In genomic region chr11:68036133-68036959, GRCm38 (mm10) we compare ENCODE assay signal across 14 mouse cellular contexts.
A peak's percentile ranks its signal among the peaks of the same experiment; 100 is the strongest.
DNase-seq lines count a peak whose midpoint lies in the region; ATAC-seq lines count a peak whose summit lies in the region.
"Had no signal": no experiment of that assay in that cellular context is flagged by ENCODE, and none has a peak within 500 bp of the region (broad histone marks: within the 10 kb centered on the region; RNA-seq: fewer than 3 reads in every experiment).

No protein-coding gene starts in this region.

- H3K9ac ChIP-seq in neural tube, embryonic 13.5 days = no peak overlapping the region
- no peak overlapping the region for H3K9ac ChIP-seq in neural tube, embryonic 15.5 days (replicated peaks)
- H3K9ac ChIP-seq: liver, embryonic 14.5 days had no signal

- peaks cover 6% of the 10 kb centered on the region for H3K27me3 ChIP-seq in neural tube, embryonic 13.5 days
- no peaks in the 10 kb centered on the region for H3K27me3 ChIP-seq in neural tube, embryonic 15.5 days (replicated peaks)
- H3K27me3 ChIP-seq: CH12.LX had no signal

- no peak overlapping the region for H3K4me3 ChIP-seq in neural tube, embryonic 13.5 days
- no peak overlapping the region for H3K4me3 ChIP-seq in neural tube, embryonic 15.5 days (replicated peaks)
- H3K4me3 ChIP-seq: left cerebral cortex, adult 2 months had no signal

- H3K4me1 ChIP-seq in neural tube, embryonic 13.5 days (replicated peaks) = peaks cover 13% of the 10 kb centered on the region
- H3K4me1 ChIP-seq in neural tube, embryonic 15.5 days = peaks cover 12% of the 10 kb centered on the region; the same call in 1 of the 2 replicates

- no peak overlapping the region for H3K4me2 ChIP-seq in neural tube, embryonic 13.5 days
- H3K4me2 ChIP-seq in neural tube, embryonic 15.5 days = no peak overlapping the region

- intact Hi-C loops in left cerebral cortex, postnatal 4 days (cut with DNase I) = no loop called here
- intact Hi-C loops in left cerebral cortex, postnatal 10 days (cut with DNase I) = no loop called here

- H3K27ac ChIP-seq in neural tube, embryonic 13.5 days (replicated peaks) = 0 out of 2 replicates have a peak overlapping the region, but pooled peaks have one; percentile 14
- no peak overlapping the region for H3K27ac ChIP-seq in neural tube, embryonic 15.5 days (replicated peaks)
- H3K27ac ChIP-seq: left cerebral cortex, adult 2 months; liver, embryonic 14.5 days had no signal

- no peaks in the 10 kb centered on the region for H3K36me3 ChIP-seq in neural tube, embryonic 13.5 days
- no peaks in the 10 kb centered on the region for H3K36me3 ChIP-seq in neural tube, embryonic 15.5 days

- ATAC-seq in neural tube, embryonic 13.5 days (ENCODE audit: low read depth) = no peak
- no peak for ATAC-seq in neural tube, embryonic 15.5 days (ENCODE audit: low FRiP score)

- H3K9me3 ChIP-seq in neural tube, embryonic 13.5 days = no peaks in the 10 kb centered on the region
- no peaks in the 10 kb centered on the region for H3K9me3 ChIP-seq in neural tube, embryonic 15.5 days (replicated peaks)

- peak; percentile 20 for DNase-seq in left cerebral cortex, postnatal 4 days
- no peak for DNase-seq in left cerebral cortex, postnatal 10 days (ENCODE audit: extremely low spot score in 1 of 2, low spot score in 2 of 2)
- peak; percentile 63 for DNase-seq in forelimb bud, embryonic 11.5 days (ENCODE audit: low read depth, low spot score)
- peak; percentile 20 for DNase-seq in retina, postnatal 1 day
- DNase-seq in thymus, postnatal 10 days (ENCODE audit: low spot score in 2 of 2) = no peak
- no peak for DNase-seq in right cerebral cortex, adult 18-20 months
- DNase-seq: cerebellum, adult 11 months; heart, adult 18-20 months; heart, postnatal 10 days had no signal

- 68% methylated on average over 20 of the region's 20 CpGs for WGBS in neural tube, embryonic 13.5 days
- 67% methylated on average over 20 of the region's 20 CpGs for WGBS in neural tube, embryonic 15.5 days

Comparison
In these comparisons a context has a peak if more than half of its experiments do, and no peak if none do; other contexts are left out.
1. DNase-seq: peak in left cerebral cortex, postnatal 4 days (single experiment), forelimb bud, embryonic 11.5 days (single experiment) and retina, postnatal 1 day (single experiment); none in left cerebral cortex, postnatal 10 days (0 of 2), thymus, postnatal 10 days (0 of 2) and right cerebral cortex, adult 18-20 months (single experiment).